Mouse (Mus musculus) intestine, embryonic 15.5 days (tissue): ENCODE data around the gene Tmem266. TPM values are rescaled to one million over a fixed set of nuclear protein-coding genes. Genes with fewer than 3 reads are reported as not detected.

Source experiments
- ATAC-seq: fragments of 200-750 bp; cut with Nextera tagmentation; 2 replicates; pipeline ENCODE4 v1.8.0; 2017; ENCODE audit warnings: moderate TSS enrichment, moderate library complexity
- H3K27ac ChIP-seq: fragments of 300-500 bp; sonication (generic); 2 replicates; pipeline ENCODE4 v1.5.1; 2015; ENCODE audit warnings: mild to moderate bottlenecking, inconsistent platforms
- H3K27me3 ChIP-seq: fragments of 300-500 bp; sonication (generic); replicated peaks from 2 replicates; pipeline ENCODE4 v1.6.1; 2015; ENCODE audit warnings: inconsistent platforms
- H3K36me3 ChIP-seq: fragments of 300-500 bp; sonication (generic); 2 replicates; pipeline ENCODE4 v1.6.1; 2015; ENCODE audit warnings: inconsistent platforms
- H3K4me1 ChIP-seq: fragments of 300-500 bp; sonication (generic); replicated peaks from 2 replicates; pipeline ENCODE4 v1.6.1; 2015; ENCODE audit warnings: inconsistent platforms
- H3K4me2 ChIP-seq: fragments of 300-500 bp; sonication (generic); replicated peaks from 2 replicates; pipeline ENCODE4 v1.6.1; 2015; ENCODE audit warnings: mild to moderate bottlenecking, inconsistent platforms
- H3K4me3 ChIP-seq: fragments of 300-500 bp; sonication (generic); replicated peaks from 2 replicates; pipeline ENCODE4 v1.5.1; 2015; ENCODE audit warnings: inconsistent platforms
- H3K9ac ChIP-seq: fragments of 300-500 bp; sonication (generic); 2 replicates; pipeline ENCODE4 v1.6.1; 2015; ENCODE audit warnings: inconsistent platforms
- H3K9me3 ChIP-seq: fragments of 300-500 bp; sonication (generic); 2 replicates; pipeline ENCODE4 v1.6.1; 2016; ENCODE audit warnings: inconsistent platforms
- WGBS: fragments of 180-500 bp; shearing (Covaris S2); methylation state at CpG from one replicate; pipeline ENCODE4 v1.1.7; 2015; 5-methylcytosine and 5-hydroxymethylcytosine counted together
- polyA plus RNA-seq: library from polyadenylated mRNA; unstranded; fragments of >200 nt; fragmentation: Nextera tagmentation; extraction: Ambion mirVana; gene quantifications from 2 replicates; pipeline ENCODE4 v1.2.1, GENCODE M21; 2015

The Tmem266 gene
- 0.81 and 1.3 TPM in 2 replicates for polyA plus RNA-seq

GRCm38 (mm10) chr9:55326515-55327233 is at the start of gene Tmem266, which contains the start of gene Nrg4:
Gene Tmem266, plus strand, starts transcription at chr9:55326913.
Gene Nrg4, minus strand, starts transcription at chr9:55326844.
- Histone ChIP-seq H3K4me2 (peak within 1 kb of the TSS; percentile 91), H3K4me1 (peaks cover 4% of the 10 kb centered on the region; the same call in 1 of the 2 replicates), H3K27me3 (peaks cover 20% of the 10 kb centered on the region), H3K4me3 (peak within 1 kb of the TSS; percentile 78), H3K36me3 (no peaks in the 10 kb centered on the region), H3K9ac (peak within 1 kb of the TSS; percentile 71), H3K9me3 (no peaks in the 10 kb centered on the region), H3K27ac (no peak within 1 kb of the TSS)
- peak; percentile 95 for ATAC-seq
- WGBS, result under 1% methylated on average over 62 of the region's 82 CpGs

GRCm38 (mm10) chr9:55277562-55277961 is 49.2 kb upstream of the Tmem266 start:
- ATAC-seq, result no peak
- H3K27me3 ChIP-seq, result no peaks in the 10 kb centered on the region
- H3K9me3 ChIP-seq, result no peaks in the 10 kb centered on the region
- H3K4me2 ChIP-seq, result no peak overlapping the region
- H3K27ac ChIP-seq, result no peak overlapping the region
- no peaks in the 10 kb centered on the region for H3K36me3 ChIP-seq
- no peak overlapping the region for H3K9ac ChIP-seq
- H3K4me1 ChIP-seq, result no peaks in the 10 kb centered on the region
- 57% methylated on average over 4 of the region's 4 CpGs for WGBS
- no peak overlapping the region for H3K4me3 ChIP-seq

- Histone ChIP-seq H3K4me1 (no peaks in the 10 kb centered on the region), H3K4me2 (no peak overlapping the region), H3K9ac (no peak overlapping the region), H3K27me3 (no peaks in the 10 kb centered on the region), H3K9me3 (no peaks in the 10 kb centered on the region), H3K36me3 (no peaks in the 10 kb centered on the region), H3K27ac (no peak overlapping the region), H3K4me3 (no peak overlapping the region)
- 71% methylated on average over 8 of the region's 8 CpGs for WGBS
- no peak for ATAC-seq
These were observed 47.4 kb upstream of the Tmem266 start for GRCm38 (mm10) chr9:55279114-55279825.

GRCm38 (mm10) chr9:55283516-55283915 is 43.2 kb upstream of the Tmem266 start:
- Histone ChIP-seq H3K27ac (no peak overlapping the region), H3K4me2 (peak overlapping the region; percentile 33; the same call in 1 of the 2 replicates), H3K4me1 (no peaks in the 10 kb centered on the region), H3K9me3 (no peaks in the 10 kb centered on the region), H3K9ac (no peak overlapping the region), H3K27me3 (no peaks in the 10 kb centered on the region), H3K36me3 (no peaks in the 10 kb centered on the region), H3K4me3 (no peak overlapping the region)
- ATAC-seq, result peak; percentile 79
- 4% methylated on average over 14 of the region's 14 CpGs for WGBS

GRCm38 (mm10) chr9:55285197-55285596 is 41.5 kb upstream of the Tmem266 start:
- Histone ChIP-seq H3K27ac (no peak overlapping the region), H3K4me3 (no peak overlapping the region), H3K9ac (no peak overlapping the region), H3K36me3 (no peaks in the 10 kb centered on the region), H3K9me3 (no peaks in the 10 kb centered on the region), H3K4me2 (no peak overlapping the region), H3K27me3 (no peaks in the 10 kb centered on the region), H3K4me1 (no peaks in the 10 kb centered on the region)
- 67% methylated on average over 3 of the region's 3 CpGs for WGBS
- no peak for ATAC-seq

- WGBS, result 24% methylated on average over 3 of the region's 3 CpGs
- H3K36me3 ChIP-seq, result no peaks in the 10 kb centered on the region
- ATAC-seq, result no peak
- H3K9ac ChIP-seq, result no peak overlapping the region
- no peaks in the 10 kb centered on the region for H3K4me1 ChIP-seq
- no peak overlapping the region for H3K4me3 ChIP-seq
- H3K27me3 ChIP-seq, result no peaks in the 10 kb centered on the region
- no peak overlapping the region for H3K4me2 ChIP-seq
- no peaks in the 10 kb centered on the region for H3K9me3 ChIP-seq
- no peak overlapping the region for H3K27ac ChIP-seq
These were observed 37.1 kb upstream of the Tmem266 start for GRCm38 (mm10) chr9:55289475-55290198.

GRCm38 (mm10) chr9:55291966-55292365 is 34.7 kb upstream of the Tmem266 start:
- Histone ChIP-seq H3K4me1 (no peaks in the 10 kb centered on the region), H3K27ac (no peak overlapping the region), H3K9me3 (no peaks in the 10 kb centered on the region), H3K4me2 (no peak overlapping the region), H3K27me3 (no peaks in the 10 kb centered on the region), H3K9ac (no peak overlapping the region), H3K4me3 (no peak overlapping the region), H3K36me3 (no peaks in the 10 kb centered on the region)
- ATAC-seq, result no peak
- 91% methylated on average over 4 of the region's 4 CpGs for WGBS

GRCm38 (mm10) chr9:55296221-55296620 is 30.5 kb upstream of the Tmem266 start:
- Histone ChIP-seq H3K9me3 (no peaks in the 10 kb centered on the region), H3K27me3 (no peaks in the 10 kb centered on the region), H3K9ac (no peak overlapping the region), H3K4me2 (no peak overlapping the region), H3K4me3 (no peak overlapping the region), H3K36me3 (no peaks in the 10 kb centered on the region), H3K27ac (no peak overlapping the region), H3K4me1 (no peaks in the 10 kb centered on the region)
- 45% methylated on average over 2 of the region's 2 CpGs for WGBS
- ATAC-seq, result no peak

GRCm38 (mm10) chr9:55307066-55307465 is 19.6 kb upstream of the Tmem266 start:
- Histone ChIP-seq H3K4me2 (no peak overlapping the region), H3K27me3 (no peaks in the 10 kb centered on the region; the same call in 1 of the 2 replicates), H3K27ac (no peak overlapping the region), H3K9me3 (no peaks in the 10 kb centered on the region), H3K4me1 (no peaks in the 10 kb centered on the region), H3K9ac (no peak overlapping the region), H3K4me3 (no peak overlapping the region), H3K36me3 (no peaks in the 10 kb centered on the region)
- no peak for ATAC-seq
- 49% methylated on average over 2 of the region's 2 CpGs for WGBS

- no peak for ATAC-seq
- H3K27ac ChIP-seq, result no peak overlapping the region
- H3K36me3 ChIP-seq, result no peaks in the 10 kb centered on the region
- no peak overlapping the region for H3K9ac ChIP-seq
- no peaks in the 10 kb centered on the region; the same call in 1 of the 2 replicates for H3K27me3 ChIP-seq
- no peak overlapping the region for H3K4me2 ChIP-seq
- H3K4me3 ChIP-seq, result no peak overlapping the region
- no peaks in the 10 kb centered on the region for H3K9me3 ChIP-seq
- H3K4me1 ChIP-seq, result no peaks in the 10 kb centered on the region
- WGBS, result 58% methylated on average over 5 of the region's 5 CpGs
These were observed 19.2 kb upstream of the Tmem266 start for GRCm38 (mm10) chr9:55307557-55307956.

GRCm38 (mm10) chr9:55308455-55308854 is 18.3 kb upstream of the Tmem266 start:
- ATAC-seq, result no peak
- WGBS, result 80% methylated on average over 5 of the region's 5 CpGs
- no peak overlapping the region for H3K4me2 ChIP-seq
- no peak overlapping the region for H3K4me3 ChIP-seq
- H3K36me3 ChIP-seq, result no peaks in the 10 kb centered on the region
- H3K9ac ChIP-seq, result no peak overlapping the region
- H3K27ac ChIP-seq, result no peak overlapping the region
- no peaks in the 10 kb centered on the region for H3K4me1 ChIP-seq
- no peaks in the 10 kb centered on the region for H3K9me3 ChIP-seq
- H3K27me3 ChIP-seq, result no peaks in the 10 kb centered on the region; the same call in 1 of the 2 replicates

- peak; percentile 72 for ATAC-seq
- Histone ChIP-seq H3K4me1 (no peaks in the 10 kb centered on the region), H3K4me2 (no peak overlapping the region), H3K27me3 (no peaks in the 10 kb centered on the region; the same call in 1 of the 2 replicates), H3K9ac (no peak overlapping the region), H3K27ac (no peak overlapping the region), H3K9me3 (no peaks in the 10 kb centered on the region), H3K4me3 (no peak overlapping the region), H3K36me3 (no peaks in the 10 kb centered on the region)
- WGBS, result 7% methylated on average over 5 of the region's 5 CpGs
These were observed 15.2 kb upstream of the Tmem266 start for GRCm38 (mm10) chr9:55311560-55311959.
